Mouse (Mus musculus) lung, postnatal 4 days (tissue): Measurements from ENCODE around the gene Abhd18.
"Not testable (repeated sequence)": the region's sequence is repeated elsewhere in the genome, so short reads cannot be mapped to it uniquely, and the experiment has no call there.

Experiments
- DNase-seq, 2 experiments: peaks; one replicate each; pipeline ENCODE4 v3.0.0; 2021

Abhd18 gene

GRCm38 (mm10) chr3:40846957-40847017 lies at the start of gene Abhd18:
Gene Abhd18, plus strand, starts transcription at chr3:40846970.
- DNase-seq = not testable (repeated sequence)

- DNase-seq = no peak
Measured at GRCm38 (mm10) chr3:40798054-40798453, 48.7 kb upstream of the Abhd18 start.

DNA sequence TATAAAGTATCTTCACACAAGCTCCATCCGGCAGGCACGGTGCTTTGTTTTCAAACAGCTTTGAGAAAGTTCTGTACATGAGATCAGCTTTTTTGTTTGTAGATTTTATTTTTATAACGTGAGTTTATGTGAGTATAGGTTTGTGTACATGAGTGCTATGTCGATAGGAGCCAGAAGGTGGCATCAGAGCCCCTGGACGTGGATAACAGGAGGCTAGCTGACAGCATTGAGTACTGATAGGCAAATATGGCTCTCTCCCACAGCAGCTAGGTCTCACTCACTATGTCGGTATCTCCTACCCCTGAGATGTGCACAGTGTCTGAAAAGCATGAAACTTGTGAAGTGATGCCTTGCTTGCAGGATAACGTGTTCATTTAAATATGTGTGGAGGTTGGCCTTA lies 48.3 kb upstream of the Abhd18 start:
- DNase-seq = peak; percentile 30 to 63

GRCm38 (mm10) chr3:40799530-40800372 lies 47.0 kb upstream of the Abhd18 start, which contains the start of gene Plk4:
Gene Plk4, plus strand, starts transcription at chr3:40800019.
- DNase-seq = peak; percentile 97

DNA sequence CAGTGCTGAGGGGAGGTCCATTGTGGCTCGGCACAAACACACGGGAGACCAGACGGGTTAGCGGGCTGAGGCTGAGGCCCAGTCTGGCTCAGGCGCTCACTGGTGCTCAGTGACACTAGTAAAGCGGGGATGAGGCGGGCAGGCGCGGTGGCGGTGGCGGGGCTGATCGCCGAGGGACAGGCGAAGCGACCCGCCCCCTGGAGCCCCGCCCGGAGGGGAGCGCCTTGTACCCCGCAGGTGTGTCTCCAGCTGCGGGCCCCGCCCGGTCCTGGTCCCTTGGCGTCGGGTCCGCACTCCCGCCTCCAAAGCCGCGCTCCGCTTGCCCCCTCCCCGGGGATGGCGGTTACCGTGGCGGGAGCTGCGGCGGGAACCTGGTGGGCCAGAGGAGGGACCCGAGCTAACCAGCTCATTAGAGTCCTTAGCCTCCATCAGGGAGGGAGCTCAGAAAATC lies 46.4 kb upstream of the Abhd18 start:
- peak; percentile 52 to 62 for DNase-seq

DNA sequence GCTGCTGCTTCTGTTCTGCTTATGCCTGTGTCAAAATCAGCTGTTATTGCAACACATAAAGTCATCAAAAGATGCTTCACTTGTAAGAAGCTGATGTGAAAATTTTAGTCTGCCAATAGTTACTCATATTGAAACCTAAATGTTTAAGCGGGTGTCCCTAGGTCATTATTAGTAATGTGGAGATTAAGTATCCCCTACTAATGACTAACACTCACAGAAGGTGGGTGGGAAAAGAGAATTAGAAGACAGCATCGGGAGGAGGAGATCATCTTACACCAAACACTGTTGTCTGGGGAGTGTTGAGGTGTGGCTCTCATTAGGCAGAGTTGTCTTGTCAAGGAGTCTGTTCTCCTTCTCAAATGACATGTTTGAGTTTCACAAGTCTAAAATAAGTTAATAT lies 39.9 kb upstream of the Abhd18 start:
- DNase-seq = no peak

- no peak for DNase-seq
Measured at GRCm38 (mm10) chr3:40808686-40809085, 38.1 kb upstream of the Abhd18 start.

GRCm38 (mm10) chr3:40809894-40810293 lies 36.9 kb upstream of the Abhd18 start:
- DNase-seq = no peak

- DNase-seq = no peak
Measured at GRCm38 (mm10) chr3:40813275-40813674, 33.5 kb upstream of the Abhd18 start.

- DNase-seq = not testable (repeated sequence)
Measured at GRCm38 (mm10) chr3:40845521-40845920, 1.2 kb upstream of the Abhd18 start.

GRCm38 (mm10) chr3:40846473-40846956 lies 255 bp upstream of the Abhd18 start, which contains the start of gene Mfsd8:
Gene Mfsd8, minus strand, starts transcription at chr3:40846886.
- peak; percentile 97 to 99 for DNase-seq

DNA sequence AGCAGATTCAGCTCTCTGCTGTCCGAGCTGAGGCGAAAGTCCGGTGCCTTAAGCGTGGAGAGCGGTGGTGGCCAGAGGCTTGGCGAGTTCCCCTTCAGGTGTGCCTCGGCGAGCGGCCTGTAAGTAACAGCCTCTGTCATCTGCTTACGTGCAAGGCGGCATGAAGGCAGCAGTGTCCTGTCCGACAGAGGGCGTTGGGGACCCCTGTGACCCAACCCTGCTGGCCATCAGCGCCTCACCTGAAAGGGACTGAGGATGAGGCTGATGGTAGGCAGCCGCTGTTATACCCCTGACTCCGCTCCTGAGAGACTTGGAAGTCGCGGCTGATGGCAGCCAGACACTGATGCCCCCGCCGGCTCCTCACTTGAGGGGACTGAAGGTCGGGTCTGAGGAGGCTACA lies 248 bp downstream of the Abhd18 start:
- peak; percentile 62 to 63 for DNase-seq

GRCm38 (mm10) chr3:40847936-40848335 lies 1.2 kb downstream of the Abhd18 start:
- not testable (repeated sequence) for DNase-seq

DNA sequence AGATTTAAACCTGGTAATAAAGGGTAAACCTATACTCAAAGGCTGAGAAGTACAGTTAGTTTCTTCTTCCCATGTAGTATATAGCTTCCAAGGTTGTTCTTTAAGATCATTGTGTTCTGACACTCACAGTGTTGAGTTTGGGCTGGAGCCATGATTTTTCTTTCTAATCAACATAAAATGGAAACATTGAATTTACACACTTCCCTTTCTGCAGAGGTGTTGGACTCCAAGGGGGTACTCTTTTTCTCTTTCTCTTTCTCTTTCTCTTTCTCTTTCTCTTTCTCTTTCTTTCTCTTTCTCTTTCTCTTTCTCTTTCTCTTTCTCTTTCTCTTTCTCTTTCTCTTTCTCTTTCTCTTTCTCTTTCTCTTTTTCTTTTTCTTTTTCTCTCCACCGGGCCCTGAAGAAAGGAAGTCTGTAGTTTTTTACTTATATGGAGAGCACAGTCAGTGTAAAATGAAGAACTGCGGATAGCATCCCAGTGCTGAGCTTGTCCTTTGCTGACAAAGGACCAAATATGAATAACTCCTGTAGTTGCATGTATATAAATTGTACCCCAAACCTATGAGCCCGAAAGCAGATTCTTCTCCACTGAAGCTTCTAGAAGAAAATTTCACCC lies 6.5 kb downstream of the Abhd18 start:
- DNase-seq = not testable (repeated sequence)

GRCm38 (mm10) chr3:40893816-40894258 lies 47.1 kb downstream of the Abhd18 start:
- DNase-seq = peak; percentile 99 to 100

GRCm38 (mm10) chr3:40894336-40894735 lies 47.6 kb downstream of the Abhd18 start:
- not testable (repeated sequence) for DNase-seq

- DNase-seq = not testable (repeated sequence)
Measured at GRCm38 (mm10) chr3:40902443-40902842, 55.7 kb downstream of the Abhd18 start, which contains the start of gene 1700034I23Rik. Gene 1700034I23Rik, minus strand, starts transcription at chr3:40902543.

DNA sequence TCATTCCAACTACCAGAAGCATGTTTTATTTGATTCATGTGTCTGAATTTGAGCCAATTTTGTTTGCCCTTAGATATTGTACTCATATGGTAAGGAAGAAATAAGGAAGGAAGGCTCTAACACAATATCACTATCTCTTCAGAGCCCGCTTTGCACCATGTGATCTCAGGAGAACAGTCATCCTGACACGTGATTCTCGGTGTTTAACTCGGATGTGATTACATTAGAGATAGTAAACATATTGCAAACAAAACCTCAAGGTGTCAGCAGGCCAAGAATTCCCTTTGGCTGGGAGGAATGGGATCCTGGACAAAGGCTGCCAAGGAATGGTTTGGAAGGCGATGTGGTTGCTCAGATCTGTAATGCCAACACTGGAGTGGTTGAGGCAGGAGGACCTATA lies 91.4 kb downstream of the Abhd18 start:
- no peak for DNase-seq

GRCm38 (mm10) chr3:40938592-40938991 lies 91.8 kb downstream of the Abhd18 start:
- no peak for DNase-seq

DNA sequence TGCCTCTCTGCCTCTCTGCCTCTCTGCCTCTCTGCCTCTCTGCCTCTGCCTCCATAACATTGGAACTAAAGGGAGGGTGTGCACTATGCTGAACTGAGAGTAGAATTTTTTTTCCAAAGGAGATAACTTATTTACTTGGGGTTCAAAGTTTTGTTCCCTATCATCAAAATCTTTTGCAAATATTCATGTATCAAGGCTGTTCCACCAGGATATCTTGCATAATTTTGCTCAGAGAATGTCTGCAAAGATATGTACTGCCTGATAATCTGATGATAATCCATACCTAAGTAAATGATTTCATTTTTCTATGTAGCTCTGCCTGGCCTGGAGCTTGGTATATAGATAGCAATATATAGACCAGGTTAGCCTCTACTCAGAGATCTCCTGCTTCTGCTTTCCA lies 92.2 kb downstream of the Abhd18 start:
- no peak for DNase-seq

DNA sequence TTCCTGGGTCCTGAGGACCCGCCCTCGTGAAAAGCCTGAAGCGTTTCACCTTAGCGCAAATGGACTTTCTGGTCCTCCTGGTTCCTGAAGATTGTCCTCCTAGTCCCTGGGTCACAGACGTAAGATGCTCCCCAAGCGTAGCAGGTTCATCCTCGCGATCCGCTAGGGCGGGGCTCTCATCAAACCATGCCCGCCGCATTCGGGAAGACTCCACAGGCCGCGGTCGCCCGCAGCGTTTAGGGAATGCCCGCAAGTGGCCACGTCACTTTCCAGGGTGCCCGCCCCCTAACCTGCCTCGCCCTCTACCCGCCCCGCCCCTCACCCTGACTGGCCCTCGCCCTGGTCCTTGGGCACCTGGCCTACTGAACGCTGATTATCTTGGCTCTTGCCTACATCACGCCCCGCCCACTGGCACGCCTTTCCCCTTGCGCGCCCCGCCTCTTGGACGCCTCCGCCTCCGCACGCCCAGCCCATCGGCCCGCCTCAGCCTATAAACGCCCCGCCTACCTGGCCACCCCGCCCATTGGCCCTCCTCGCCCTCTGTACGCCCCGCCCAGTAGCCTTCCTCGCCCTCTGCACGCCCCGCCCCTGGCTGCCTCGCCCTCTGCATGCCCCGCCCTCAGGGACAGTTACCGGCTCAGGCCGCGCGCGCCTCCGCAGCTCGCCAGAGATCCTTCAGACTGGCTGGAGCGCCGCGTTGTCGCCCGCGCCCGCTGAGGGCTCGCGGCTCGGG lies 102.6 kb downstream of the Abhd18 start, which contains the start of gene Larp1b:
Gene Larp1b, plus strand, starts transcription at position 659 of the 733 bp plus-strand sequence.
- DNase-seq = peak; percentile 99 to 100

DNA sequence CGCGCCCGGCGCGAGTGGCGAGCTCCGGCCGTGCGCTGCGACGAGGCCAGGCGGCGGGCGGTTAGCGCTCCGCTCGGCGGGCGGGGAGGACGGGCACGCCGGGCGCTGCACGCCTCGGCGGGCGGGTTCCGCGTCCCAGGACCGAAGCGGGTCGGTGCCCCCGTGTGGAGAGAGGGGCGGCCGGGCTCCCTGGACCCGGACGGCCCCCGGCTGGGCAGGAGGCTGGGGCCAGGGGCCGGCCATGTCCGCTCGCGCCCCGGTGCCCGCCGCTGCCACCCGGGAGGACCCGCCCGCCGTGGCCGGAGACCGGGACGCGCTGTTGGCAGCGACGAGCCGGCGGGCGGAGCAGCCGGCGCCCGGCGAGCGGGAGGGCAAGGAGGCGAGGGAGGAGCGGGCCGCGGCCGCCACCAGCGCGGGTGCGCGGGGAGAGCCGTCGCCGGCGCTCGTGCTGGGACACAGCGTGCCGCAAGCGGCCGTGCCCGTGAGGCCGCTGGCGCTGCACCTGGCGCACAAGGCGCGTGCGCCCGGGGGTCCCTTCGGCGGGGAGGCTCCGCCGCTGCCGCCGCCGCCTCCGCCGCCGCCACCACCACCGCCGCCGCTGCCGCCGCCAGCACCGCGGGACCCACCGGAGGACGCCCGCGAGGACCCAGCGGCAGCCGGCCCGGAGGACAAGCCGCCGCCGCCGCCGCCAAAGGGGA lies 103.3 kb downstream of the Abhd18 start:
- DNase-seq = peak; percentile 49 to 69
